Mouse (Mus musculus) 3T3-L1 (cell line): ENCODE results near the gene Gkn1.
A peak's percentile ranks its signal among the peaks of the same experiment; 100 is the strongest.

Experiments
- DNase-seq: peaks from one replicate; pipeline ENCODE4 v3.0.0-alpha.2; 2015; ENCODE audit warnings: low read depth, low spot score

Gene Gkn1

DNA sequence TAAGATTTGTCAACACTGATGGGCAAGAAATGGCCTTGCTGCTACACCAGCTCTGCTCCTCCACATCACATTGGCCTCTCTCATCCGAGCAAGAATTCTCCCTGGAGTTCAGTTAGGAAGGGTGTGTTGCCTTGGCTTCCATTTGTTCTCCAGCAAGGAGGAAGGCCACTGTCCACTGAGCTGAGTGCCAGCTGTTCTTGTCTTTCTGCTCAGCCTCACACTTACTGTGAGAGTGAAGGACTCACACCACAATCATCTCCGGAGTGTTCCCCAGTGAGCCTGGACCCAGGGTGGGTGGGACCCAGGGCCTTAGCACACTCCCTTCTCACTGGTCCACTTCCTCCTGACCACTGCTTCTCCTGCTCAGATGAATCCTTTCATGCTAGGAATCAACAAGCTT, 23.8 kb downstream of the Gkn1 start:
- DNase-seq, result no peak

DNA sequence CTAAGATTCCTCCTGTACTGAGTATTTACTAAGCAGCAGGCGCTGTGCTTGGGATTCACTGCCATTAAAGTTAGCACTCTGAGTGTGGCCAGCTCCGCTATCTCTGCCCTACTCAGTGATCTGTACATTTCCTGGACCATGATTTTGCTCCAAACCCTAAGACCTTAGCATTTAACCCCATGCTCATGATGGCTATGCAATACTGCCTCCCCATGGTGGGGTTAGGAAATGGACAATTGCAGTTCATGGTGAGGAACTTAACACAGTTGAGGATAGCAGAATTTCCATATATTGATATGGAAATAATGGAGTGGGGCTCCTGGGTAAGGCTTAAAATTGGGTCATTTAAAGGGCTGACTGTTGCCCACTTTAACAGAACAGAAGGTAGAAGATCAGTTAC, 27.4 kb downstream of the Gkn1 start:
- peak; percentile 71 for DNase-seq

DNA sequence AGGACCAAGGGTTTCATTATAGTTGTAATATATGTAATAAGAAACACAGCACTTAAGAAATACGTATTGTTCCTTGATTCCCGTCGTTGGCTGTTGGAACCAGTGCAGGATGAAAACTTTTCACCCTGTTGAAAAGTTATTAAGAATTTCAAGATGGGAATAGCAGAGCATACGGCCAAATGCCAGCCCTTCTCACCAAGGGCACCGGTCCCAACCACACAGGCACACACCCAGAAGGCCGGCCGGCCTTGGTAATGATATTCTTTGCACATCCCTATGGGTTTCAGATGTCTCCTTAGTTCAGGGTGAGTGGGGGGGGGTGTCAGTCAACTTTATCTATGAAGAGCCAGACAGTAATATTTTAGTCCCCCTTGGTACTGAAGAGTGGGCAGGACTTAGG, 32.1 kb downstream of the Gkn1 start:
- no peak for DNase-seq

DNA sequence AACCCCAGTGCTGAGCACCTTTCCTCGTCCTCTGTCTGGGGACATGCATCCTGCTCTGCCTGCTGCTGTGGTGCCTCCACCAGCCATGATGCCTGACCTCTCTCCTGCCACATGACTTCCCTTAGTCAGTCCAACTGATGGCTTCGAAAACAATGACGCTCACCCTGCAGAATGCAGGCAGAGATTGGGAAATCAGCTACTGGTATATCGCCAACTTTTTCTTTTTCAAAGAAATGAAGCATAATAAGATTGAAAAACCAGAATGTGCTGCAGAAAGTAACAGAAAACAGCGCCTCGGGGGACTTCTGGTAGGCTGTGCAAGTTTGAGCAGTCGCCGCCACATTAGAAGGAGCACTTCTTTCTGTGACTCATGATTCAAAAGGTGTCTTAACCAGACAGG, 33.8 kb downstream of the Gkn1 start:
- peak; percentile 92 for DNase-seq

DNA sequence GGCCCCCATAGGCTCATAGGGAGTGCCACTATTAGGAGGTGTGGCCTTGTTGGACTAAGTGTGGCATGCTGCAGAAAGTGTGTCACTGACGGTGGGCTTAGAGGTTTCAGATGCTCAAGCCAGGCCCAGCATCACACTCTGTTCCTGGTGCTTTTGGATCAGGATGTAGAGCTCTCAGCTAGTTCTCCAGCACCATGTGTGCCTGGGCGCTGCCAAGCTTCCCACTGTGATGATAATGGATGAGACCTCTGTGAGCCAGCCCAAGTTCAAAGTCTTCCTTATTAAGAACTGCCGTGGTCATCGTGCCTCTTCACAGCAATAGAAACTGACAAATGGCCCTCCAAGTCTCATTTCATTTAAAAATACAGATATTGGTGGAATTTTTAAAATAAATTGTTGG, 38.0 kb downstream of the Gkn1 start:
- DNase-seq, result no peak

DNA sequence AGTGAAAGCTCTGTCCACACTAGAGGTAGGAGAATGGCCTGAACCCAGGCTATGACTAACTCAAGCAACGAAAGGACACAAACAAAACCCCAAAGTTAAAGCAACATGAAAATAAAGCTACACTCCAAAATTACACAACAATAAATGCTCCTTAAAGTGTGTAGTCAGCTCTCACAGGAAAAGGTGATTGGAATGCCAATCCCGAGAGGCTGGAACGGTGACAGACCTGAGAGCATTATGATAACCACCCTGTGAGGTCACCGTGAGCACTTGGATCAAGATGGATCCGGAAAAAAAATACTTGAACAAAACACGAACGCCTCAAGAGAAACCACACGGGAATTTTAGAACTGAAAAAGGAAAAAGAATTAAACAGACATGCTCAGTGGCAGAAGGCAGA, 46.3 kb downstream of the Gkn1 start:
- DNase-seq, result no peak

DNA sequence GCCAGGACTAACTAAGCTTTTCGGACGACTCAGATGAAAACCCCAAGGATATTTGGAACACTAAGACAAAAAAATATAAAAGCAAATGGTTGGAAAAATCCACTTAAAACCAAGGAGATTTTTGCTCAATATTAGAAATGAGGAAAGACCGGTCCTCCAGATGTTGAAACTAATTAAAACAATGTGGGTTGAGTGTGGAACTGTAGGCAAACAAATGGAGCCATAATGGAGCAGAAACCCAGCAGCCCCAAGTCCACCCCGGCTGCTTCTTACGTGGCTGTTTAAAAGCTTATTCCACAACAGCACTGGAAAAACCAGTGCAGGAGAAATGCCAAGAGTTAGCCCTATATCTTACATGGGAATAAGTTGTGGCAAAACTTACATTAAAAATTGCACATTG, 48.0 kb downstream of the Gkn1 start:
- peak; percentile 26 for DNase-seq

DNA sequence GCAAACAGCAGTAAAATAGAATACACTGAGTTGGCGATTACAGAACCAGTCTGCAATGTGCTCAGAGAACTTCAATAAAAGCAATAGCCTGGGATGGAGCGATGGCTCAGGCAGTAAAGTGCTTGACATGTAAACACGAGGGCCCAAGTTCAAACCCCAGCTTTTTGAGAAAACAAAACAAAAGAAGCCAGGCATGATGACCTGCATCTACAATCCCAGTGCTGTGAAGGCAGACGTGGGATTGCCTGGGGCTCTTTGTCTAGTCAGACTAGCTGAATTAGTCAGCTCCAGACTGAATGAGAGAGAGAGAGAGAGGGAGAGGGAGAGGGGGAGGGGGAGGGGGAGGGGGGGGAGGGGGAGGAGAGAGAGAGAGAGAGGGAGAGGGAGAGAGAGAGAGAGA, 48.8 kb downstream of the Gkn1 start:
- DNase-seq, result peak; percentile 81
